Mouse (Mus musculus): ENCODE data around the gene Zc3hc1. TPM values are rescaled to one million over a fixed set of nuclear protein-coding genes. Genes with fewer than 3 reads are reported as not detected.

Zc3hc1 gene
- total and polyA plus RNA-seq, 2 experiments from 2014 or later: 27.8 to 35.0 TPM

DNA sequence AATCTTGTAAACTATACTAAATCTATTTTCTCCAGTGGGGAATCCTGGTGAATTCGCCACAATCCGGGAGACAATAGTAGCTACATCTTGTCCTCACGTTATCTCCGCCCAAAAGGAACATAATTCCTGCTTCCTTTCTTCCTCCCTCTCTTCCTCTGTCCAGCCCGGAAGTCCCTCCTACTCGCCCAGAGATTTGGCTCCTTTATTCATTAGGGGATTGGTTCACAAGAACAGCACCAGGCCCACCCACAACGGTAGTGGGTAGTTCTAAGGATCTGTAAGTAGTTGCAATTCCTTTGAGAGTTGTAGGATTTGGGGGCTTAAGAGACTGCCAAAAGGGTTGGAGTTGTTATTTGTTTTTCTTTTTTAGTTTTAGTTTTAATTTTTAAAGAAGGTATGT lies 26.0 kb upstream of the Zc3hc1 start:
- Histone ChIP-seq H3K4me2 (ENCODE audit: low read depth, low read length) (no peak overlapping the region), H3K9ac (replicated peaks; ENCODE audit: low read depth, low read length) (no peak overlapping the region), H3K36me3 (replicated peaks; ENCODE audit: control insufficient read depth, insufficient read depth, low read length) (peaks cover 9% of the 10 kb centered on the region), H3K4me1 (ENCODE audit: control insufficient read depth, insufficient read depth) (no peaks in the 10 kb centered on the region), H3K27ac (ENCODE audit: low read depth) (no peak overlapping the region), H3K27me3 (ENCODE audit: control insufficient read depth, insufficient read depth, low read length) (no peaks in the 10 kb centered on the region), H3K9me3 (replicated peaks; ENCODE audit: control insufficient read depth, low read length) (no peaks in the 10 kb centered on the region), H3K4me3 (ENCODE audit: low read depth, low read length) (no peak overlapping the region)
- ATAC-seq (ENCODE audit: insufficient read depth, low read depth) (no peak), DNase-seq (ENCODE audit: low spot score) (no peak)
- 79% methylated on average over 7 of the region's 7 CpGs for WGBS
- no peak for TF ChIP-seq CTCF (IDR thresholded peaks at IDR 0.05; ENCODE audit: low read depth)
- no peak for TF ChIP-seq EP300 (IDR thresholded peaks at IDR 0.05; ENCODE audit: low read depth)

DNA sequence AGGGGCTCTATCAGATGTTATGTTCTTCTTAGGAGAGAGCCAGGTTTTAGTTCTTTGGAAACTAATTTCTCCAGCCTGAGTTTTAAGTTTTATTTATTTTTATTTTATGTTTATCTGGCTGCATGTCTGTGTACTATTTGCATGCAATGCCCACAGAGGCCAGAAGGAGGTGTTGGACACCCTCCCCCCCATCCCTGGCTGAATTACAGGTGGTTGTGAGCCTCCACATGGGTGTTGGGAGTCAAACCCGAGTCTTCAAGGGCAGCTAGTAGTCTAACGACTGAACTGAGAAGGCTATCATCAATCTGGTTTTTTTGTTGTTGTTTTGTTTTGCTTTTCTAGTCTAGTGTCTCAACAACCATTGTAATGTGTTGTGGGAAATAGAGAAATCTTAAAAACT lies 25.3 kb upstream of the Zc3hc1 start:
- Histone ChIP-seq H3K4me1 (ENCODE audit: control insufficient read depth, insufficient read depth) (0 out of 2 replicates have a peak, but pooled peaks cover 2% of the 10 kb centered on the region), H3K36me3 (replicated peaks; ENCODE audit: control insufficient read depth, insufficient read depth, low read length) (peaks cover 4% of the 10 kb centered on the region), H3K27me3 (ENCODE audit: control insufficient read depth, insufficient read depth, low read length) (no peaks in the 10 kb centered on the region), H3K4me2 (ENCODE audit: low read depth, low read length) (no peak overlapping the region), H3K27ac (ENCODE audit: low read depth) (no peak overlapping the region), H3K9me3 (replicated peaks; ENCODE audit: control insufficient read depth, low read length) (no peaks in the 10 kb centered on the region), H3K9ac (replicated peaks; ENCODE audit: low read depth, low read length) (no peak overlapping the region), H3K4me3 (ENCODE audit: low read depth, low read length) (no peak overlapping the region)
- ATAC-seq (ENCODE audit: insufficient read depth, low read depth): no peak
- DNase-seq (ENCODE audit: low spot score): no peak
- TF ChIP-seq CTCF (IDR thresholded peaks at IDR 0.05; ENCODE audit: low read depth) (peak; percentile 5; the same call in 1 of the 2 replicates), EP300 (IDR thresholded peaks at IDR 0.05; ENCODE audit: low read depth) (no peak)
- WGBS: 84% methylated on average over 2 of the region's 2 CpGs

DNA sequence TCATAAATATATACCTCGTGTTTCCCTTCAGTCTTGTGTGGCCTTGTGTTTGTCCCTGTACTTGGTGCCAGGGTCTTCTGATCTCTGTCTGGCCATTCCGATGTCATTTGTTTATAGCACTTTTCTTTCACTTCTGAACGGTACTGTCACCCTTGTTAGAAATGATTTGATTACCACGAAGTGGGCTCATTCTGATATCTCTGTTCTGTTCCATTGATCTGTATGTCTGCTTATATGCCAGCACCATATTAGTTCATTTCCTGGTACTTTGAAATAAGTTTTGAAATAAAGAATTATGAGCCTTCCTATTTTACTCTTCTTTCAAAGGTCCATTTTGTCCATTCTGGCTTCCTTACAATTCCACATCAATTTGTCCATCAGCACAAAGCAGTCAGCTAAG lies 20.5 kb upstream of the Zc3hc1 start:
- DNase-seq (ENCODE audit: low spot score) (no peak), ATAC-seq (ENCODE audit: insufficient read depth, low read depth) (no peak)
- Histone ChIP-seq H3K27me3 (ENCODE audit: control insufficient read depth, insufficient read depth, low read length) (no peaks in the 10 kb centered on the region), H3K36me3 (replicated peaks; ENCODE audit: control insufficient read depth, insufficient read depth, low read length) (0 out of 2 replicates have a peak, but pooled peaks cover 3% of the 10 kb centered on the region), H3K4me3 (ENCODE audit: low read depth, low read length) (no peak overlapping the region), H3K9ac (replicated peaks; ENCODE audit: low read depth, low read length) (no peak overlapping the region), H3K27ac (ENCODE audit: low read depth) (no peak overlapping the region), H3K9me3 (replicated peaks; ENCODE audit: control insufficient read depth, low read length) (no peaks in the 10 kb centered on the region), H3K4me1 (ENCODE audit: control insufficient read depth, insufficient read depth) (0 out of 2 replicates have a peak, but pooled peaks cover 2% of the 10 kb centered on the region), H3K4me2 (ENCODE audit: low read depth, low read length) (no peak overlapping the region)
- TF ChIP-seq CTCF (IDR thresholded peaks at IDR 0.05; ENCODE audit: low read depth) (no peak), EP300 (IDR thresholded peaks at IDR 0.05; ENCODE audit: low read depth) (no peak)
- WGBS: 74% methylated on average over 4 of the region's 4 CpGs

DNA sequence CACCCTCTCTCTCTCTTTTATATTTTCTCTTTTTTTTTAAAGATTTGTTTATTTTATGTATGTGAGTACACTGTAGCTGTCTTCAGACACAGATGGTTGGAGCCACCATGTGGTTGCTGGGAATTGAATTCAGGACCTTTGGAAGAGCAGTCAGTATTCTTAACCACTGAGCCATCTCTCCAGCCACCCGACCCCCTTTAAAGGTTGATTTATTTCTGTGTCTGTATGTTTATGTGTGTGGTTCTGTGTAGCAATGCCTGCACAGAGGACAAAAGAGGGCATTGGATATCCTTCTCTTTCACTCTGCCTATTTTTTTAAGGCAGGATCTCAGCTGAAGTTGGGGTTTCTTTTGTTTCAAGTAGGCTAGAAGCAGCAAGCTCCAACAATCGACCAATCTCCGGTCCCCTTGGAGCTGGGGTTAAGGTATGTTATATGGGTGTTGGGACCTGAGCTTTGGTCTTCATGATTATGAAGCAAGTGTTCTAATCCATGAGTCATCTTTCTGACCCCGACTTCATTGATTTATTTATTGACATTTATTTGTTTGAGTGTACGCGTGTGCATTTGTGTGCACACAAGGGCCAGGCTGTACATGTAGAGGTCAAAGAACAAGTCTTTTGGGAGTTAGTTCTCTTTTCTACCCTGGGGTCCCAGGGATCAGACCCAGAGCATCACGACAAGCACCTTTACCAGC lies 18.7 kb upstream of the Zc3hc1 start:
- H3K27me3 ChIP-seq (ENCODE audit: control insufficient read depth, insufficient read depth, low read length): no peaks in the 10 kb centered on the region
- DNase-seq (ENCODE audit: low spot score) (no peak), ATAC-seq (ENCODE audit: insufficient read depth, low read depth) (no peak)
- 0 out of 2 replicates have a peak, but pooled peaks cover 3% of the 10 kb centered on the region for H3K36me3 ChIP-seq (replicated peaks; ENCODE audit: control insufficient read depth, insufficient read depth, low read length)
- no peak for TF ChIP-seq CTCF (IDR thresholded peaks at IDR 0.05; ENCODE audit: low read depth)
- TF ChIP-seq EP300 (IDR thresholded peaks at IDR 0.05; ENCODE audit: low read depth): no peak
- H3K9me3 ChIP-seq (replicated peaks; ENCODE audit: control insufficient read depth, low read length): no peaks in the 10 kb centered on the region
- H3K4me1 ChIP-seq (ENCODE audit: control insufficient read depth, insufficient read depth): peaks cover 6% of the 10 kb centered on the region; the same call in 1 of the 2 replicates
- H3K4me3 ChIP-seq (ENCODE audit: low read depth, low read length): no peak overlapping the region
- no peak overlapping the region for H3K27ac ChIP-seq (ENCODE audit: low read depth)
- WGBS: 91% methylated on average over 7 of the region's 7 CpGs
- no peak overlapping the region for H3K9ac ChIP-seq (replicated peaks; ENCODE audit: low read depth, low read length)
- H3K4me2 ChIP-seq (ENCODE audit: low read depth, low read length): no peak overlapping the region

DNA sequence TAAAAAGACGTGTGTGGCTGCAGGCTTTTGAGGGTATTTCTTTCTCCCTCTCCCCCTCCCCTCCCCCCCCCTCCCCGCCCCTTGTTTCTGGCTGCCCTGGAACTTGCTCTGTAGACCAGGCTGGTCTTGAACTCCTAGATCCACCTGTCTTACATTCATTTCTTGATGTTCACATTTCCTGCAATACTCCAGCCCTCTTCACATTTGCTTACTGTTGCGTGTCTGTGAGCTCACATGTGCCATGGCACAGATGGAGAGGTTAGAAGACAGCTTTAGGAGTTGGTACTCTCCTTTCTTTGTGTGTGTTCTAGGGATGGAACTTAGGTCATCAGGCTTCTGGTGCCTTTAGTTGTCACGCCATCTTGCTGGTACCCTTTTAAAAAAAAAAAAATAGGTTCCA lies 17.4 kb upstream of the Zc3hc1 start:
- no peak for TF ChIP-seq CTCF (IDR thresholded peaks at IDR 0.05; ENCODE audit: low read depth)
- no peak for DNase-seq (ENCODE audit: low spot score)
- ATAC-seq (ENCODE audit: insufficient read depth, low read depth): no peak
- no peaks in the 10 kb centered on the region for H3K9me3 ChIP-seq (replicated peaks; ENCODE audit: control insufficient read depth, low read length)
- no peaks in the 10 kb centered on the region for H3K27me3 ChIP-seq (ENCODE audit: control insufficient read depth, insufficient read depth, low read length)
- peaks cover 10% of the 10 kb centered on the region; the same call in 1 of the 2 replicates for H3K4me1 ChIP-seq (ENCODE audit: control insufficient read depth, insufficient read depth)
- H3K4me2 ChIP-seq (ENCODE audit: low read depth, low read length): no peak overlapping the region
- no peak overlapping the region for H3K4me3 ChIP-seq (ENCODE audit: low read depth, low read length)
- 84% methylated on average over 4 of the region's 4 CpGs for WGBS
- no peak overlapping the region for H3K27ac ChIP-seq (ENCODE audit: low read depth)
- 0 out of 2 replicates have a peak, but pooled peaks cover 3% of the 10 kb centered on the region for H3K36me3 ChIP-seq (replicated peaks; ENCODE audit: control insufficient read depth, insufficient read depth, low read length)
- no peak overlapping the region for H3K9ac ChIP-seq (replicated peaks; ENCODE audit: low read depth, low read length)

DNA sequence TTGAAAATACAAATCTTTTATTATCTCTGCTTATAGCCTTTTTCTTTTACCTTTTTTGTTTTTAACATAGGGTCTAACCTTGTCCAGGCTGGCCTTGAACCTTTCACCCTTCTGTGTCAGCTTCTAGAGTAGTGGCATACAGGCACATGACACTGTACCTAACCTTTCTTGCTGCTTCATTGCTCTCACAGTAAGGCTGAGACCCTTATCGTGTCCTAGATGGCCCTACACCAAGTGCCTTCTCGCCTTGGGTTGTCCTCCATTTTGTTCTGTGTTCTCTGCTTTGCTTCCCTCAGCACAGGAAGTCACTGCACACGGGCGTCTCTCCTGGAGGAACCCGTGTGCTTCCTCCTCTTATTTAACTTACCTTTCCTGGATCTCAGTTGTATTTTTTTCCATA lies 13.8 kb upstream of the Zc3hc1 start:
- WGBS: 63% methylated on average over 5 of the region's 5 CpGs
- ATAC-seq (ENCODE audit: insufficient read depth, low read depth) (no peak), DNase-seq (ENCODE audit: low spot score) (no peak)
- Histone ChIP-seq H3K9ac (replicated peaks; ENCODE audit: low read depth, low read length) (no peak overlapping the region), H3K27ac (ENCODE audit: low read depth) (no peak overlapping the region), H3K4me1 (ENCODE audit: control insufficient read depth, insufficient read depth) (peaks cover 8% of the 10 kb centered on the region; the same call in 1 of the 2 replicates), H3K36me3 (replicated peaks; ENCODE audit: control insufficient read depth, insufficient read depth, low read length) (0 out of 2 replicates have a peak, but pooled peaks cover 3% of the 10 kb centered on the region), H3K4me3 (ENCODE audit: low read depth, low read length) (no peak overlapping the region), H3K9me3 (replicated peaks; ENCODE audit: control insufficient read depth, low read length) (no peaks in the 10 kb centered on the region), H3K4me2 (ENCODE audit: low read depth, low read length) (no peak overlapping the region), H3K27me3 (ENCODE audit: control insufficient read depth, insufficient read depth, low read length) (no peaks in the 10 kb centered on the region)
- no peak for TF ChIP-seq EP300 (IDR thresholded peaks at IDR 0.05; ENCODE audit: low read depth)
- no peak for TF ChIP-seq CTCF (IDR thresholded peaks at IDR 0.05; ENCODE audit: low read depth)

Data from heart, postnatal 0 days (tissue).